Mouse (Mus musculus) adrenal gland, adult 8-10 months (tissue): Measurements from ENCODE around the gene Cdon. TPM values are rescaled to one million over a fixed set of nuclear protein-coding genes. Genes with fewer than 3 reads are reported as not detected.

ENCODE experiments used
- DNase-seq: peaks from one replicate; pipeline ENCODE4 v3.0.0; 2022
- total RNA-seq, 4 experiments: library from RNA; stranded (reverse); gene quantifications; 2 replicates each; pipeline ENCODE4 v1.2.4; 2022

Cdon gene
- total RNA-seq, 4 experiments from 2014 or later: 11.2 to 15.8 (median 12.5) TPM

GRCm38 (mm10) chr9:35438286-35439061 is 17.5 kb downstream of the Cdon start:
- no peak for DNase-seq

DNA sequence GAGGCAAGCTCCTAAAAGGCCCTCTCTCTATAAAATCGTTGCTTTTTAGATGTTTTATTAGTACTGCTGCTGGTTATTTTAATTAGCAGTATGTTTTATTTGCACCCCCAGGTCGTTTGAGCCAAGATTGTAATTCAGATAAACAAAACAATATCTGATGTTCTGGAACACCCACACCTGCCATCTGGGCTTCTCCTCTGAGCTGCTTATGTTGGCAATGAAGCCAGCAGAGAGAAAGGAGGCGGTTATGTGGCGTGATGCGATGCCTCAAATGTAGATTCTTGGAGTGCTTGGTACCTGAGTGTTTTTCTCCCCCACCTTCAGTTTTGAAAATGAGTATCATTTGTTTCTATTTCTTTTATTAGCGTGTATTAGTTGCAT is 18.1 kb downstream of the Cdon start:
- no peak for DNase-seq

DNA sequence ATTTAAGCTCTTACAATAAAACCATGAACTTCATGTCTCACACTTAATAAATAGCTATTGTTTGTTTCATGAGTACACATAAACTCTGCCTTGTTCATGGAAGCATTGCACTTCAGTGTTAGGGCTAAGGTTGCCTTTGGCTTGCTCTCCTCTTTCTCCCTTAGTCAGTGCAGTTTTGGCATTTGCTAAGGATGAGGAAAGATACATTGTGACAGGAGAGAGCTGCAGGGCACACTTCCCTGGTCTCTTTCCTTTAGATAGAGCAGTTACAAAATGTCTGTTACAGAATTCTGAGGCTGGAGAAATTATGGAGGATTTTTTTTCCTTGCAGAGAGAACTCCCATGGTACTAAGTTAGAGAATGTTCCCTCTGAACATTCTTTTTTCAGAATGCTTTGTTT is 18.8 kb downstream of the Cdon start:
- no peak for DNase-seq

DNA sequence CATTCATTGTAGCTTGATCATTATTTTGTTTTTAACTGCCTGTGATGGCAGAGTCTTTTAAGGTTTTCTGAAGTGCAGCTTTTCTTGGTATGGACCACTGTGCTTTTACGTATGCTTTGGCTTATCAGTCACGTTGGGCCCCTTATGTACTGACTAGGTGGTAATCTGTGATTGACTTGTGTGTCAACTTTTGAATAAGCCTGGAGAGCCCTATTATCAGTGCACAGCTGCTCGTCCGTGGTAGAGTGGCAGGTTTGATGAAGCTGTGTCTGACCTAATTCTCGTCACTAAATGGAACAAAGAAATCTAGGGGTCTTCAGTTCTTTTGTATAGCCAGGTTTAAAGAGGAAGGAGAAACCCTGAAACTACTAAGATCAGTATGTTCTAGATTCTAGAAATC is 21.5 kb downstream of the Cdon start:
- DNase-seq: no peak

- no peak for DNase-seq
Measured at GRCm38 (mm10) chr9:35443618-35444511, 22.9 kb downstream of the Cdon start.

DNA sequence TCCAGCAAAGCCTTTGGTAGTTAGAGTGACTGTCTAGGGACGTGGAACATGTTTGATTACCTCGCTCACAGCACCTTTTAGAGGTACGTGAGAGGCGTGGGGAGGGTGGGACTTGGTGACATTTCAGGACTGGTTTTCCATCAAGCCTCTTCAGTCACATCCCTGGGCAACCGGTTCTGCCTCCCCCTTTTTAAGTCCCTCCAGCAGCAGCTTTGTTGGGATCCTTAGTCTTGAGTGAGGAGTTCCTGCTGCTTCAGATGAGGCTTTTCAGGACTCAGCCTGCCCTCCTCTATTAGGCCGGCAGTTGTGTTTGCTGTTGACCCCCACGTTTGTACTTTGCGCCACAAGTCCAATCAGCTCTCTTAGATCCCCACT is 23.6 kb downstream of the Cdon start:
- no peak for DNase-seq

- DNase-seq: no peak
Measured at GRCm38 (mm10) chr9:35446916-35447315, 26.0 kb downstream of the Cdon start.

DNA sequence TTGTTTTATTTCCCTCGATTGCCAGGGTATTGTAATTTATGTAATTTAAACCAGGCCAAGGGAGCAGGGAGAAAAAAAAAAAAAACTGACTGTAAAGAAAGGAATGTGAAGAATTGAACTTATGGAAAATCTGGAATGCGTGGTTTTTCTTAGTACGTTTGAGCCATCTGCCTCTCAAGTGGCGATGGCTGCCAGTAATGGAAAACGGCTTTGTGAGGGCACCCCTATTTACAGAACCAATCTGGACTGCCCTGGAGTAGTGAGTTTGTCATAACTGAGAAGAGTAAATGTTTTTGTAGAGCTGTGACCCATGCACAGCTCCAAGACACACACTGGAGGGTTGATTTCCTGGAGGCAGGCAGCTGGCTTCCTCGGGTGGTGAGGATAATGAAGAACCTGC is 32.4 kb downstream of the Cdon start:
- no peak for DNase-seq

DNA sequence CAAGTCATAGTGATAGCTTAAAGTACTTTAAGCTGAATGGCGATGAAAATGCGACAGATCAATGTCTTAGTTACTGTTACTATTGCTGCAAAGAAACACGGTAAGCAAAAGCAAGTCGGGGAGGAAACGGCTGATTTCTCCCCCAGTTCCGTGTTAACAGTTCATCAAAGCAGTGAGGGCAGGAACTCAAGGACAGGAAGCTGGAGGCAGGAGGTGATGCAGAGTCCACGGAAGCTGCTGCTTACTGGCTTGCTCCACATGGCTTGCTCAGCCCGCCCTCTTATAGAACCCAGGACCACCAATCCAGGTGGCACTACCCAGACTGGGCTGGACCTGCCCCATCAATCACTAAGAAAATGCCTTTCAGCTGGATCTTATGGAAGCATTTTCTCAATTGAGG is 38.7 kb downstream of the Cdon start:
- no peak for DNase-seq

GRCm38 (mm10) chr9:35467264-35467817 is 46.4 kb downstream of the Cdon start:
- DNase-seq: no peak

- no peak for DNase-seq
Measured at GRCm38 (mm10) chr9:35468913-35469312, 48.0 kb downstream of the Cdon start.

GRCm38 (mm10) chr9:35474104-35474724 is 53.3 kb downstream of the Cdon start:
- no peak for DNase-seq

- no peak for DNase-seq
Measured at GRCm38 (mm10) chr9:35475394-35475793, 54.5 kb downstream of the Cdon start.

GRCm38 (mm10) chr9:35479456-35479855 is 58.5 kb downstream of the Cdon start:
- no peak for DNase-seq

- DNase-seq: no peak
Measured at GRCm38 (mm10) chr9:35482014-35482898, 61.3 kb downstream of the Cdon start.

DNA sequence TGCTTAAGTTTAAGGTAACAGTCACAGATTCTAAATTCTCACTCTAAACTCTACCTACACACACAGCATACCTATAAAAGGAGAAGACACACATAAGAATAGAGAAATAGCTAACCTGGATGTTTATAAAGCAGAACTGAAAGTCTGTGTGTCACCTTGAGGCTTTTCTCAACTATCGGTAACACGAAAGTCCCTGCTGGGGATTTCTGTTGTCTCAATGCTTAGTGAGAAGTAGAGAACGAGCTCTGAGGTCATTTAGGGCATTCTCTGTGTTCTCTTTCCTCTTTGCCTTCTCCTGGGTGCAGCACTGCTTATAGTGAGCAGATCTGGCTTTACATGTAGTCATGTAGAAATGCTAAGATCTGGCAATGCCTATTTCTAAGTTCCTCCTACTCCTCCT is 63.0 kb downstream of the Cdon start:
- DNase-seq: no peak

DNA sequence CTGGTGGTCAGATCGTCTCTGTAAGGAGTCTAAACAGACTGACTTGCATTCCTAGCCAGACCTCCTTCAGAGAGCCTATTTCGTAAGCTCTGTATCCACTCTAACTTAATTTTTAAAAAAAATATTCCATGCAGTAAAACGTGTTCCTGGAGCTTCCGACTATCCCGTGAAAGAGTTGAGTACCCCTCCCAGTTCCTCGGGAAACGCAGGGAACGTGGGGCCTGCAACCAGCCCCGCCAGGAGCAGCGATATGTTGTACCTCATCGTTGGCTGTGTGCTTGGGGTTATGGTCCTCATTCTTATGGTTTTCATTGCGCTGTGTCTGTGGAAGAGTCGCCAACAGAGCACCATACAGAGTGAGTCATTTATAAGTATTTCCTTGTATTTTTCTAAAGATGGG is 65.7 kb downstream of the Cdon start:
- DNase-seq: no peak

- no peak for DNase-seq
Measured at GRCm38 (mm10) chr9:35488496-35488895, 67.6 kb downstream of the Cdon start.

DNA sequence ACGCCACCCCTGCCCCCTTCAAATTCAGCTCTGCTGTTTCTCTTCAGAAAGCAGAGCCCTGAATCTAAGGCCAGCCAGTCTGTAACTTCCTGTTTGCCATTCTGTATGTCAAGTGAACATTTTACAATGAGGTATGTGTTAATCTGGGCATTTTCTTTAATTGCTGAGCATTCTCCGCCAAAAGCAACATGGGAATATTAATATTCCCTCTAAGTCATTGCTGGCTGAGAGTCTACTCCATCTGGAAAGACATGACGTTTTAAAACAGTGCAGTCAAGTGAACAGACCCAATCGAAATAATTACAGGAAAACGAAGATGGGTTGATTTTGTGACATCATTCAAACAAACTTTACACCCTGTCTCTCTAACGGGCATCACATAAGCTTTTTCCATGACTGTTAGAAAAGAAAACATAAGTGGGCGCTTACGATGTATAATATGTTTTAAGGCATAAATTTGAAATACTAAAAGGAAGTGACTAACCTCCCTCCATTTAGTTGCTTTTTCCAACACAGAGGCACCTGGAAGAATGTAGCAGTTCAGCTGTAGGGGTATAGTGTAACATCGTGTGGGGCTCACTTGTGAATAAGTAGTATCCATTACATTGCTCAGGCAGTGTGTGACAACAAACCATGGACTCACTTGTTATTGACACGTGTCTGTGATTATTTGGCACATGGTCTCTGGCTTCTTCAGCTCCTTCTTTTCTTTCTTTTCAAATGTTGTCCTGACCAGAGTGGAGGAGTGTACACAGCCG is 70.4 kb downstream of the Cdon start:
- DNase-seq: no peak

DNA sequence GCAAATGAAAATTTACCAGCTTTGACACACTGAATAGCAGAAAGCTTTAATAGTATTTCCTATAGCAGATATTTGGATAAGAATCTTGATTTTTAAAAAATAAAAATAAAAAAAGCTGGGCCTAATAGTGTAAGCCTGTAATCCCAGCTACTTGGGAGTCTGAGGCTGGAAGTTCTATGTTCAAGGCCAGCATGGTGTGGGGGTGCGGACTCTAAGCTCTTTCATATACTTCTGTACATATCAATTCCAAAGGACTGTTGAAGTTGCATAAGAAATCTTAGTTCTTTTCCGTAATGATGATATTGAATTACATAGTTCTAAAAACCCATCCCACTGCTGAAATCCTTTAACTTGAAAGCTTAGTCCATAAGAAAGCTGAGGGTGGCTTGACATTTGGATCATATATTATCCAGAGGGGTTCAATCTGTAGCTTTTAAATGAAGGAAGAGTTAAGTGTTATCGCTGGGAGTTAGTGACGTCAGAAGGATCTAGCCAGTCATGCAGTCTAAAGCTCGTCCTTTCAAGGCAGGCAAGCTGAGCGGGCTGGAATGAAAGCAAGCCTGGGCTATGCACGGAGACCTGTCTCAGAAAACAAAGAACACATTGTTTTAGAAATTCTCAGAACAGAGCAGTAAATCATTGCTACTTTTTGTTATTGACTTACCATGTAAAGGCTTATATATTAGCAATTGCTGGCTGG is 72.3 kb downstream of the Cdon start:
- no peak for DNase-seq

GRCm38 (mm10) chr9:35493733-35494092 is 72.8 kb downstream of the Cdon start:
- DNase-seq: no peak
